Mouse (Mus musculus) liver, embryonic 14.5 days (tissue): ENCODE data around the gene Metap1d.

Experiments
- CTCF ChIP-seq: IDR thresholded peaks from 2 replicates; pipeline ENCODE4 v1.5.1; 2016; ENCODE audit warnings: antibody characterized with exemption, low read depth, control low read depth
- EP300 ChIP-seq: IDR thresholded peaks from 2 replicates; pipeline ENCODE4 v1.6.1; 2016; ENCODE audit warnings: antibody characterized with exemption, low read depth

GRCm38 (mm10) chr2:71542227-71542815, 89.2 kb downstream of the Metap1d start:
- no peak for TF ChIP-seq CTCF
- TF ChIP-seq EP300: no peak
